Mouse (Mus musculus) neural tube, embryonic 12.5 days (tissue): Measurements from ENCODE around the gene Grin3b. TPM values are rescaled to one million over a fixed set of nuclear protein-coding genes. Genes with fewer than 3 reads are reported as not detected.

ENCODE experiments used
- ATAC-seq: fragments of 200-750 bp; cut with Nextera tagmentation; 2 replicates; pipeline ENCODE4 v1.8.0; 2017; ENCODE audit warnings: low read depth, mild to moderate bottlenecking, moderate TSS enrichment, moderate library complexity; ENCODE audit not compliant: low FRiP score
- H3K27ac ChIP-seq: fragments of 300-500 bp; sonication (generic); 2 replicates; pipeline ENCODE4 v1.5.1; 2016
- H3K27me3 ChIP-seq: fragments of 300-500 bp; sonication (generic); replicated peaks from 2 replicates; pipeline ENCODE4 v1.6.1; 2016; ENCODE audit warnings: mild to moderate bottlenecking
- H3K36me3 ChIP-seq: fragments of 300-500 bp; sonication (generic); 2 replicates; pipeline ENCODE4 v1.6.1; 2016; ENCODE audit warnings: mild to moderate bottlenecking
- H3K4me1 ChIP-seq: fragments of 300-500 bp; sonication (generic); 2 replicates; pipeline ENCODE4 v1.6.1; 2016
- H3K4me2 ChIP-seq: fragments of 300-500 bp; sonication (generic); replicated peaks from 2 replicates; pipeline ENCODE4 v1.6.1; 2016; ENCODE audit warnings: mild to moderate bottlenecking
- H3K4me3 ChIP-seq: fragments of 300-500 bp; sonication (generic); 2 replicates; pipeline ENCODE4 v1.5.1; 2016
- H3K9ac ChIP-seq: fragments of 300-500 bp; sonication (generic); 2 replicates; pipeline ENCODE4 v1.6.1; 2016; ENCODE audit warnings: mild to moderate bottlenecking
- H3K9me3 ChIP-seq: fragments of 300-500 bp; sonication (generic); 2 replicates; pipeline ENCODE4 v1.6.1; 2016; ENCODE audit warnings: mild to moderate bottlenecking
- WGBS: fragments of 180-500 bp; shearing (Covaris S2); methylation state at CpG from one replicate; pipeline ENCODE4 v1.1.7; 2016; 5-methylcytosine and 5-hydroxymethylcytosine counted together
- polyA plus RNA-seq: library from polyadenylated mRNA; unstranded; fragments of >200 nt; fragmentation: Nextera tagmentation; extraction: Ambion mirVana; gene quantifications from 2 replicates; pipeline ENCODE4 v1.2.1, GENCODE M21; 2016

Gene Grin3b
- polyA plus RNA-seq, 1 experiment from 2014 or later = 0.24 TPM

- peaks cover 59% of the 10 kb centered on the region for H3K36me3 ChIP-seq
These were observed 5.7 kb downstream of the Grin3b start for GRCm38 (mm10) chr10:79976071-79976721.

GRCm38 (mm10) chr10:79976722-79977107, 6.2 kb downstream of the Grin3b start:
- 67% methylated on average over 36 of the region's 36 CpGs for WGBS
- no peak overlapping the region for H3K4me2 ChIP-seq
- no peaks in the 10 kb centered on the region for H3K9me3 ChIP-seq
- no peak overlapping the region for H3K27ac ChIP-seq
- H3K4me1 ChIP-seq = 0 out of 2 replicates have a peak, but pooled peaks cover 7% of the 10 kb centered on the region
- peaks cover 17% of the 10 kb centered on the region for H3K27me3 ChIP-seq
- peaks cover 63% of the 10 kb centered on the region for H3K36me3 ChIP-seq
- no peak overlapping the region for H3K4me3 ChIP-seq
- ATAC-seq = no peak
- no peak overlapping the region for H3K9ac ChIP-seq

More at GRCm38 (mm10) chr10:79976071-79976721, 5.7 kb downstream of the Grin3b start:
- Histone ChIP-seq H3K4me2 (no peak overlapping the region), H3K9me3 (no peaks in the 10 kb centered on the region), H3K4me3 (no peak overlapping the region), H3K4me1 (peaks cover 3% of the 10 kb centered on the region; the same call in 1 of the 2 replicates), H3K27ac (no peak overlapping the region), H3K9ac (no peak overlapping the region), H3K27me3 (peaks cover 22% of the 10 kb centered on the region)
- no peak for ATAC-seq
- WGBS = 86% methylated on average over 28 of the region's 28 CpGs

GRCm38 (mm10) chr10:79977324-79977723, 6.8 kb downstream of the Grin3b start:
- Histone ChIP-seq H3K27me3 (peaks cover 11% of the 10 kb centered on the region), H3K4me1 (peaks cover 9% of the 10 kb centered on the region; the same call in 1 of the 2 replicates), H3K4me3 (0 out of 2 replicates have a peak overlapping the region, but pooled peaks have one; percentile 3), H3K4me2 (no peak overlapping the region; the same call in 1 of the 2 replicates), H3K27ac (no peak overlapping the region), H3K9me3 (no peaks in the 10 kb centered on the region), H3K36me3 (peaks cover 63% of the 10 kb centered on the region), H3K9ac (no peak overlapping the region)
- WGBS = 82% methylated on average over 28 of the region's 28 CpGs
- ATAC-seq = no peak

- Histone ChIP-seq H3K27me3 (peaks cover 5% of the 10 kb centered on the region; the same call in 1 of the 2 replicates), H3K4me2 (no peak overlapping the region), H3K4me3 (no peak overlapping the region), H3K4me1 (peaks cover 16% of the 10 kb centered on the region), H3K27ac (no peak overlapping the region), H3K9ac (no peak overlapping the region), H3K36me3 (peaks cover 66% of the 10 kb centered on the region), H3K9me3 (no peaks in the 10 kb centered on the region)
- 94% methylated on average over 21 of the region's 21 CpGs for WGBS
- ATAC-seq = no peak
These were observed 7.5 kb downstream of the Grin3b start for GRCm38 (mm10) chr10:79978061-79978460.

GRCm38 (mm10) chr10:79979401-79980155, 9.1 kb downstream of the Grin3b start:
- H3K27ac ChIP-seq = no peak overlapping the region
- peaks cover 58% of the 10 kb centered on the region for H3K36me3 ChIP-seq
- no peaks in the 10 kb centered on the region for H3K27me3 ChIP-seq
- H3K4me2 ChIP-seq = no peak overlapping the region
- no peak for ATAC-seq
- H3K9me3 ChIP-seq = no peaks in the 10 kb centered on the region
- H3K4me1 ChIP-seq = peaks cover 22% of the 10 kb centered on the region
- no peak overlapping the region for H3K9ac ChIP-seq
- H3K4me3 ChIP-seq = no peak overlapping the region
- 94% methylated on average over 22 of the region's 22 CpGs for WGBS

GRCm38 (mm10) chr10:79983205-79983604, 12.7 kb downstream of the Grin3b start:
- Histone ChIP-seq H3K4me2 (peak overlapping the region; percentile 92), H3K4me3 (peak overlapping the region; percentile 80), H3K9me3 (no peaks in the 10 kb centered on the region), H3K9ac (peak overlapping the region; percentile 83), H3K27me3 (peaks cover 12% of the 10 kb centered on the region), H3K4me1 (peaks cover 36% of the 10 kb centered on the region), H3K36me3 (peaks cover 24% of the 10 kb centered on the region), H3K27ac (no peak overlapping the region)
- no peak for ATAC-seq
- WGBS = 77% methylated on average over 5 of the region's 5 CpGs

GRCm38 (mm10) chr10:79983670-79984069, 13.2 kb downstream of the Grin3b start:
- peaks cover 19% of the 10 kb centered on the region for H3K36me3 ChIP-seq
- H3K9me3 ChIP-seq = no peaks in the 10 kb centered on the region
- peak overlapping the region; percentile 72 for H3K27ac ChIP-seq
- WGBS = 1% methylated on average over 21 of the region's 21 CpGs
- ATAC-seq = peak; percentile 3; the same call in 1 of the 2 replicates
- H3K9ac ChIP-seq = peak overlapping the region; percentile 83
- H3K27me3 ChIP-seq = peaks cover 17% of the 10 kb centered on the region
- H3K4me3 ChIP-seq = peak overlapping the region; percentile 80
- peak overlapping the region; percentile 92 for H3K4me2 ChIP-seq
- peaks cover 41% of the 10 kb centered on the region for H3K4me1 ChIP-seq

- H3K27ac ChIP-seq = peak within 1 kb of the TSS; percentile 72
- H3K27me3 ChIP-seq = peaks cover 23% of the 10 kb centered on the region
- H3K36me3 ChIP-seq = peaks cover 13% of the 10 kb centered on the region
- ATAC-seq = peak; percentile 77
- H3K9me3 ChIP-seq = no peaks in the 10 kb centered on the region
- H3K4me3 ChIP-seq = peak within 1 kb of the TSS; percentile 80
- peak within 1 kb of the TSS; percentile 92 for H3K4me2 ChIP-seq
- under 1% methylated on average over 49 of the region's 49 CpGs for WGBS
- peaks cover 43% of the 10 kb centered on the region for H3K4me1 ChIP-seq
- peak within 1 kb of the TSS; percentile 83 for H3K9ac ChIP-seq
These were observed 13.8 kb downstream of the Grin3b start, which contains the start of gene Tmem259 for GRCm38 (mm10) chr10:79984195-79984816. Gene Tmem259 (minus strand): TSS chr10:79984330.

GRCm38 (mm10) chr10:79984871-79985270, 14.4 kb downstream of the Grin3b start:
- H3K9ac ChIP-seq = peak overlapping the region; percentile 64
- H3K27ac ChIP-seq = peak overlapping the region; percentile 51; the same call in 1 of the 2 replicates
- peaks cover 29% of the 10 kb centered on the region for H3K27me3 ChIP-seq
- no peaks in the 10 kb centered on the region for H3K9me3 ChIP-seq
- H3K36me3 ChIP-seq = peaks cover 10% of the 10 kb centered on the region
- peak; percentile 94 for ATAC-seq
- WGBS = under 1% methylated on average over 22 of the region's 22 CpGs
- peaks cover 45% of the 10 kb centered on the region for H3K4me1 ChIP-seq
- H3K4me3 ChIP-seq = peak overlapping the region; percentile 80
- H3K4me2 ChIP-seq = peak overlapping the region; percentile 92

- Histone ChIP-seq H3K4me3 (peak overlapping the region; percentile 80), H3K27ac (peak overlapping the region; percentile 69), H3K4me2 (peak overlapping the region; percentile 92), H3K27me3 (peaks cover 34% of the 10 kb centered on the region), H3K4me1 (peaks cover 46% of the 10 kb centered on the region), H3K9me3 (no peaks in the 10 kb centered on the region), H3K9ac (peak overlapping the region; percentile 64), H3K36me3 (peaks cover 10% of the 10 kb centered on the region)
- 5% methylated on average over 35 of the region's 35 CpGs for WGBS
- no peak for ATAC-seq
These were observed 15.1 kb downstream of the Grin3b start for GRCm38 (mm10) chr10:79985334-79986231.

- Histone ChIP-seq H3K27ac (0 out of 2 replicates have a peak overlapping the region, but pooled peaks have one; percentile 8), H3K36me3 (peaks cover 5% of the 10 kb centered on the region), H3K9me3 (no peaks in the 10 kb centered on the region), H3K4me2 (peak overlapping the region; percentile 92), H3K9ac (peak overlapping the region; percentile 64; the same call in 1 of the 2 replicates), H3K27me3 (peaks cover 40% of the 10 kb centered on the region), H3K4me3 (peak overlapping the region; percentile 80; the same call in 1 of the 2 replicates), H3K4me1 (peaks cover 43% of the 10 kb centered on the region)
- WGBS = 51% methylated on average over 6 of the region's 6 CpGs
- ATAC-seq = no peak
These were observed 15.8 kb downstream of the Grin3b start for GRCm38 (mm10) chr10:79986232-79986878.
